Mouse (Mus musculus): ENCODE measurements around the gene Tmem165. TPM values are rescaled to one million over a fixed set of nuclear protein-coding genes. Genes with fewer than 3 reads are reported as not detected.

Gene Tmem165
- total and polyA plus RNA-seq, 2 experiments from 2014 or later = 41.4 to 70.6 TPM

GRCm38 (mm10) chr5:76170522-76170921 lies 13.2 kb upstream of the Tmem165 start:
- no peak overlapping the region for H3K4me2 ChIP-seq (ENCODE audit: low read depth)
- H3K36me3 ChIP-seq (ENCODE audit: insufficient read depth) = no peaks in the 10 kb centered on the region
- H3K27me3 ChIP-seq (ENCODE audit: insufficient read depth, low read length) = no peaks in the 10 kb centered on the region
- no peak for ATAC-seq
- H3K9me3 ChIP-seq (ENCODE audit: low read length) = no peaks in the 10 kb centered on the region
- no peak overlapping the region for H3K27ac ChIP-seq (ENCODE audit: low read depth, low read length)
- DNase-seq = no peak
- TF ChIP-seq CTCF (IDR thresholded peaks at IDR 0.05; ENCODE audit: low read depth) = no peak
- H3K9ac ChIP-seq = no peak overlapping the region
- WGBS = 80% methylated on average over 4 of the region's 4 CpGs
- H3K4me1 ChIP-seq (ENCODE audit: insufficient read depth) = no peaks in the 10 kb centered on the region
- no peak overlapping the region for H3K4me3 ChIP-seq (ENCODE audit: low read depth, low read length)

- Histone ChIP-seq H3K27ac (ENCODE audit: low read depth, low read length) (no peak overlapping the region), H3K27me3 (ENCODE audit: insufficient read depth, low read length) (no peaks in the 10 kb centered on the region), H3K36me3 (ENCODE audit: insufficient read depth) (no peaks in the 10 kb centered on the region), H3K4me3 (ENCODE audit: low read depth, low read length) (no peak overlapping the region), H3K4me2 (ENCODE audit: low read depth) (no peak overlapping the region), H3K9me3 (ENCODE audit: low read length) (no peaks in the 10 kb centered on the region), H3K9ac (no peak overlapping the region), H3K4me1 (ENCODE audit: insufficient read depth) (no peaks in the 10 kb centered on the region)
- DNase-seq (no peak), ATAC-seq (no peak)
- TF ChIP-seq CTCF (IDR thresholded peaks at IDR 0.05; ENCODE audit: low read depth) = no peak
Observed at GRCm38 (mm10) chr5:76171039-76171438, 12.6 kb upstream of the Tmem165 start.

- WGBS = 87% methylated on average over 4 of the region's 4 CpGs
- Histone ChIP-seq H3K9ac (no peak overlapping the region), H3K4me2 (ENCODE audit: low read depth) (no peak overlapping the region), H3K4me3 (ENCODE audit: low read depth, low read length) (no peak overlapping the region), H3K36me3 (ENCODE audit: insufficient read depth) (no peaks in the 10 kb centered on the region), H3K27me3 (ENCODE audit: insufficient read depth, low read length) (no peaks in the 10 kb centered on the region), H3K4me1 (ENCODE audit: insufficient read depth) (no peaks in the 10 kb centered on the region), H3K9me3 (ENCODE audit: low read length) (no peaks in the 10 kb centered on the region), H3K27ac (ENCODE audit: low read depth, low read length) (no peak overlapping the region)
- no peak for DNase-seq
- TF ChIP-seq CTCF (IDR thresholded peaks at IDR 0.05; ENCODE audit: low read depth) = no peak
- no peak for ATAC-seq
Observed at GRCm38 (mm10) chr5:76175051-76175450, 8.6 kb upstream of the Tmem165 start.

GRCm38 (mm10) chr5:76176411-76176810 lies 7.3 kb upstream of the Tmem165 start:
- Histone ChIP-seq H3K4me3 (ENCODE audit: low read depth, low read length) (no peak overlapping the region), H3K27ac (ENCODE audit: low read depth, low read length) (no peak overlapping the region), H3K9me3 (ENCODE audit: low read length) (no peaks in the 10 kb centered on the region), H3K4me2 (ENCODE audit: low read depth) (no peak overlapping the region), H3K36me3 (ENCODE audit: insufficient read depth) (no peaks in the 10 kb centered on the region), H3K27me3 (ENCODE audit: insufficient read depth, low read length) (no peaks in the 10 kb centered on the region), H3K4me1 (ENCODE audit: insufficient read depth) (no peaks in the 10 kb centered on the region), H3K9ac (no peak overlapping the region)
- no peak for TF ChIP-seq CTCF (IDR thresholded peaks at IDR 0.05; ENCODE audit: low read depth)
- DNase-seq = no peak
- 65% methylated on average over 3 of the region's 3 CpGs for WGBS
- ATAC-seq = no peak

- Histone ChIP-seq H3K9ac (no peak overlapping the region), H3K4me3 (ENCODE audit: low read depth, low read length) (no peak overlapping the region), H3K27me3 (ENCODE audit: insufficient read depth, low read length) (no peaks in the 10 kb centered on the region), H3K36me3 (ENCODE audit: insufficient read depth) (no peaks in the 10 kb centered on the region), H3K4me1 (ENCODE audit: insufficient read depth) (no peaks in the 10 kb centered on the region), H3K4me2 (ENCODE audit: low read depth) (no peak overlapping the region), H3K9me3 (ENCODE audit: low read length) (no peaks in the 10 kb centered on the region), H3K27ac (ENCODE audit: low read depth, low read length) (no peak overlapping the region)
- no peak for ATAC-seq
- TF ChIP-seq CTCF (IDR thresholded peaks at IDR 0.05; ENCODE audit: low read depth) = no peak
- WGBS = 84% methylated on average over 11 of the region's 11 CpGs
- DNase-seq = no peak
Observed at GRCm38 (mm10) chr5:76176841-76177240, 6.8 kb upstream of the Tmem165 start.

- DNase-seq = no peak
- no peak overlapping the region for H3K4me3 ChIP-seq (ENCODE audit: low read depth, low read length)
- H3K36me3 ChIP-seq (ENCODE audit: insufficient read depth) = no peaks in the 10 kb centered on the region
- H3K4me1 ChIP-seq (ENCODE audit: insufficient read depth) = no peaks in the 10 kb centered on the region
- no peaks in the 10 kb centered on the region for H3K9me3 ChIP-seq (ENCODE audit: low read length)
- H3K9ac ChIP-seq = no peak overlapping the region
- no peak for TF ChIP-seq CTCF (IDR thresholded peaks at IDR 0.05; ENCODE audit: low read depth)
- ATAC-seq = no peak
- WGBS = 85% methylated on average over 7 of the region's 7 CpGs
- H3K27me3 ChIP-seq (ENCODE audit: insufficient read depth, low read length) = no peaks in the 10 kb centered on the region
- no peak overlapping the region for H3K27ac ChIP-seq (ENCODE audit: low read depth, low read length)
- no peak overlapping the region for H3K4me2 ChIP-seq (ENCODE audit: low read depth)
Observed at GRCm38 (mm10) chr5:76177664-76178063, 6.0 kb upstream of the Tmem165 start.

GRCm38 (mm10) chr5:76179171-76179570 lies 4.5 kb upstream of the Tmem165 start:
- Histone ChIP-seq H3K27me3 (ENCODE audit: insufficient read depth, low read length) (no peaks in the 10 kb centered on the region), H3K36me3 (ENCODE audit: insufficient read depth) (no peaks in the 10 kb centered on the region), H3K4me1 (ENCODE audit: insufficient read depth) (0 out of 2 replicates have a peak, but pooled peaks cover 4% of the 10 kb centered on the region), H3K27ac (ENCODE audit: low read depth, low read length) (no peak overlapping the region), H3K4me3 (ENCODE audit: low read depth, low read length) (no peak overlapping the region), H3K9me3 (ENCODE audit: low read length) (no peaks in the 10 kb centered on the region), H3K4me2 (ENCODE audit: low read depth) (no peak overlapping the region), H3K9ac (no peak overlapping the region)
- 95% methylated on average over 5 of the region's 5 CpGs for WGBS
- DNase-seq = no peak
- no peak for TF ChIP-seq CTCF (IDR thresholded peaks at IDR 0.05; ENCODE audit: low read depth)
- ATAC-seq = no peak

- Histone ChIP-seq H3K27ac (ENCODE audit: low read depth, low read length) (no peak overlapping the region), H3K4me3 (ENCODE audit: low read depth, low read length) (no peak overlapping the region), H3K27me3 (ENCODE audit: insufficient read depth, low read length) (no peaks in the 10 kb centered on the region), H3K4me2 (ENCODE audit: low read depth) (no peak overlapping the region), H3K4me1 (ENCODE audit: insufficient read depth) (peaks cover 6% of the 10 kb centered on the region), H3K9me3 (ENCODE audit: low read length) (no peaks in the 10 kb centered on the region), H3K9ac (no peak overlapping the region), H3K36me3 (ENCODE audit: insufficient read depth) (no peaks in the 10 kb centered on the region)
- DNase-seq (no peak), ATAC-seq (no peak)
- no peak for TF ChIP-seq CTCF (IDR thresholded peaks at IDR 0.05; ENCODE audit: low read depth)
- 87% methylated on average over 5 of the region's 5 CpGs for WGBS
Observed at GRCm38 (mm10) chr5:76179791-76180190, 3.9 kb upstream of the Tmem165 start.
